Mouse (Mus musculus) kidney, adult 9 months (tissue): ENCODE data around the gene Olfr707.
"Not testable (repeated sequence)": the region's sequence is repeated elsewhere in the genome, so short reads cannot be mapped to it uniquely, and the experiment has no call there.

Source experiments
- DNase-seq: peaks from one replicate; pipeline ENCODE4 v3.0.0; 2022

Olfr707 gene

GRCm38 (mm10) chr7:106901141-106901540 lies at the start of gene Olfr707:
Gene Olfr707 (minus strand): TSS chr7:106901241.
- DNase-seq = not testable (repeated sequence)

GRCm38 (mm10) chr7:106948212-106948611 lies 47.2 kb upstream of the Olfr707 start, which contains the start of gene Olfr710:
Gene Olfr710 (minus strand): TSS chr7:106948312.
- no peak for DNase-seq

GRCm38 (mm10) chr7:106932119-106932518 lies 31.1 kb upstream of the Olfr707 start, which contains the start of gene Olfr709-ps1:
Gene Olfr709-ps1 (minus strand): TSS chr7:106932219.
- no peak for DNase-seq

GRCm38 (mm10) chr7:106920961-106921360 lies 19.9 kb upstream of the Olfr707 start:
- DNase-seq = not testable (repeated sequence)

GRCm38 (mm10) chr7:106907676-106908075 lies 6.6 kb upstream of the Olfr707 start, which contains the start of gene Olfr1532-ps1:
Gene Olfr1532-ps1 (plus strand): TSS chr7:106908001.
- no peak for DNase-seq

- no peak for DNase-seq
Measured at GRCm38 (mm10) chr7:106888062-106888461, 13.0 kb downstream of the Olfr707 start, which contains the start of gene Olfr706. Gene Olfr706 (minus strand): TSS chr7:106888162.

- no peak for DNase-seq
Measured at GRCm38 (mm10) chr7:106876791-106877190, 24.2 kb downstream of the Olfr707 start, which contains the start of gene Olfr705. Gene Olfr705 (minus strand): TSS chr7:106876891.

- DNase-seq = no peak
Measured at GRCm38 (mm10) chr7:106862885-106863284, 38.2 kb downstream of the Olfr707 start, which contains the start of gene Olfr704. Gene Olfr704 (plus strand): TSS chr7:106863185.

GRCm38 (mm10) chr7:106843060-106843459 lies 58.0 kb downstream of the Olfr707 start, which contains the start of gene Olfr703:
Gene Olfr703 (plus strand): TSS chr7:106843360.
- DNase-seq = no peak
